Mouse (Mus musculus): ENCODE measurements around the gene Ebf4. TPM values are rescaled to one million over a fixed set of nuclear protein-coding genes. Genes with fewer than 3 reads are reported as not detected.

The Ebf4 gene
- polyA plus RNA-seq, 1 experiment from 2014 or later = 4.3 TPM

GRCm38 (mm10) chr2:130296134-130296745, 1.3 kb downstream of the Ebf4 start:
- Histone ChIP-seq H3K27me3 (replicated peaks) (no peaks in the 10 kb centered on the region), H3K36me3 (no peaks in the 10 kb centered on the region), H3K4me1 (peaks cover 31% of the 10 kb centered on the region), H3K4me2 (replicated peaks) (peak overlapping the region; percentile 75), H3K4me3 (peak overlapping the region; percentile 78), H3K27ac (no peak overlapping the region), H3K9ac (peak overlapping the region; percentile 80), H3K9me3 (no peaks in the 10 kb centered on the region)
- peak; percentile 2; the same call in 1 of the 2 replicates for ATAC-seq (ENCODE audit: low FRiP score, low read depth)
- 4% methylated on average over 20 of the region's 20 CpGs for WGBS

GRCm38 (mm10) chr2:130297580-130297979, 2.6 kb downstream of the Ebf4 start:
- no peaks in the 10 kb centered on the region for H3K36me3 ChIP-seq
- no peaks in the 10 kb centered on the region for H3K9me3 ChIP-seq
- ATAC-seq (ENCODE audit: low FRiP score, low read depth) = no peak
- no peak overlapping the region; the same call in 1 of the 2 replicates for H3K9ac ChIP-seq
- 89% methylated on average over 9 of the region's 9 CpGs for WGBS
- H3K4me2 ChIP-seq (replicated peaks) = no peak overlapping the region
- no peaks in the 10 kb centered on the region for H3K27me3 ChIP-seq (replicated peaks)
- no peak overlapping the region for H3K4me3 ChIP-seq
- no peak overlapping the region for H3K27ac ChIP-seq
- peaks cover 31% of the 10 kb centered on the region for H3K4me1 ChIP-seq

GRCm38 (mm10) chr2:130303014-130303413, 8.0 kb downstream of the Ebf4 start:
- ATAC-seq (ENCODE audit: low FRiP score, low read depth) = no peak
- Histone ChIP-seq H3K4me3 (no peak overlapping the region), H3K4me2 (replicated peaks) (no peak overlapping the region), H3K9me3 (no peaks in the 10 kb centered on the region), H3K27ac (no peak overlapping the region), H3K4me1 (no peaks in the 10 kb centered on the region), H3K36me3 (peaks cover 35% of the 10 kb centered on the region), H3K9ac (no peak overlapping the region), H3K27me3 (replicated peaks) (no peaks in the 10 kb centered on the region)
- WGBS = 59% methylated on average over 4 of the region's 4 CpGs

GRCm38 (mm10) chr2:130327057-130327456, 32.1 kb downstream of the Ebf4 start:
- Histone ChIP-seq H3K4me1 (no peaks in the 10 kb centered on the region), H3K4me3 (no peak overlapping the region), H3K36me3 (no peaks in the 10 kb centered on the region), H3K27me3 (replicated peaks) (no peaks in the 10 kb centered on the region), H3K27ac (no peak overlapping the region), H3K9ac (no peak overlapping the region), H3K9me3 (no peaks in the 10 kb centered on the region; the same call in 1 of the 2 replicates), H3K4me2 (replicated peaks) (no peak overlapping the region)
- ATAC-seq (ENCODE audit: low FRiP score, low read depth) = no peak
- 85% methylated on average over 1 of the region's 1 CpGs for WGBS

GRCm38 (mm10) chr2:130329502-130329901, 34.5 kb downstream of the Ebf4 start:
- H3K36me3 ChIP-seq = no peaks in the 10 kb centered on the region
- H3K9ac ChIP-seq = no peak overlapping the region
- WGBS = 92% methylated on average over 2 of the region's 2 CpGs
- no peaks in the 10 kb centered on the region; the same call in 1 of the 2 replicates for H3K9me3 ChIP-seq
- H3K4me3 ChIP-seq = no peak overlapping the region
- H3K4me2 ChIP-seq (replicated peaks) = no peak overlapping the region
- no peaks in the 10 kb centered on the region for H3K27me3 ChIP-seq (replicated peaks)
- H3K4me1 ChIP-seq = no peaks in the 10 kb centered on the region
- ATAC-seq (ENCODE audit: low FRiP score, low read depth) = no peak
- H3K27ac ChIP-seq = no peak overlapping the region

GRCm38 (mm10) chr2:130335112-130335511, 40.1 kb downstream of the Ebf4 start:
- Histone ChIP-seq H3K9ac (no peak overlapping the region), H3K4me1 (no peaks in the 10 kb centered on the region), H3K4me2 (replicated peaks) (no peak overlapping the region), H3K4me3 (no peak overlapping the region), H3K9me3 (no peaks in the 10 kb centered on the region), H3K36me3 (no peaks in the 10 kb centered on the region), H3K27ac (no peak overlapping the region), H3K27me3 (replicated peaks) (no peaks in the 10 kb centered on the region)
- no peak for ATAC-seq (ENCODE audit: low FRiP score, low read depth)
- WGBS = 83% methylated on average over 6 of the region's 6 CpGs

GRCm38 (mm10) chr2:130340464-130341219, 45.7 kb downstream of the Ebf4 start:
- Histone ChIP-seq H3K36me3 (no peaks in the 10 kb centered on the region), H3K27ac (no peak overlapping the region), H3K4me2 (replicated peaks) (no peak overlapping the region), H3K4me3 (no peak overlapping the region), H3K27me3 (replicated peaks) (0 out of 2 replicates have a peak, but pooled peaks cover 4% of the 10 kb centered on the region), H3K9ac (no peak overlapping the region), H3K4me1 (no peaks in the 10 kb centered on the region), H3K9me3 (no peaks in the 10 kb centered on the region)
- WGBS = 90% methylated on average over 8 of the region's 8 CpGs
- ATAC-seq (ENCODE audit: low FRiP score, low read depth) = no peak

GRCm38 (mm10) chr2:130341220-130341580, 46.2 kb downstream of the Ebf4 start:
- 92% methylated on average over 7 of the region's 7 CpGs for WGBS
- Histone ChIP-seq H3K27ac (no peak overlapping the region), H3K36me3 (no peaks in the 10 kb centered on the region), H3K4me1 (no peaks in the 10 kb centered on the region), H3K9me3 (no peaks in the 10 kb centered on the region), H3K4me3 (no peak overlapping the region), H3K27me3 (replicated peaks) (0 out of 2 replicates have a peak, but pooled peaks cover 4% of the 10 kb centered on the region), H3K9ac (no peak overlapping the region), H3K4me2 (replicated peaks) (no peak overlapping the region)
- no peak for ATAC-seq (ENCODE audit: low FRiP score, low read depth)

- WGBS = 95% methylated on average over 3 of the region's 3 CpGs
- no peak for ATAC-seq (ENCODE audit: low FRiP score, low read depth)
- no peaks in the 10 kb centered on the region for H3K9me3 ChIP-seq
- H3K36me3 ChIP-seq = no peaks in the 10 kb centered on the region
- H3K4me1 ChIP-seq = no peaks in the 10 kb centered on the region; the same call in 1 of the 2 replicates
- H3K27ac ChIP-seq = no peak overlapping the region
- H3K4me2 ChIP-seq (replicated peaks) = no peak overlapping the region
- no peak overlapping the region for H3K4me3 ChIP-seq
- H3K9ac ChIP-seq = no peak overlapping the region
- H3K27me3 ChIP-seq (replicated peaks) = 0 out of 2 replicates have a peak, but pooled peaks cover 4% of the 10 kb centered on the region
Measured at GRCm38 (mm10) chr2:130350376-130350775, 55.4 kb downstream of the Ebf4 start.

- ATAC-seq (ENCODE audit: low FRiP score, low read depth) = peak; percentile 71
- no peak overlapping the region for H3K27ac ChIP-seq
- no peaks in the 10 kb centered on the region for H3K9me3 ChIP-seq
- no peak overlapping the region for H3K4me3 ChIP-seq
- H3K4me1 ChIP-seq = no peaks in the 10 kb centered on the region; the same call in 1 of the 2 replicates
- 30% methylated on average over 5 of the region's 5 CpGs for WGBS
- no peaks in the 10 kb centered on the region for H3K27me3 ChIP-seq (replicated peaks)
- H3K9ac ChIP-seq = no peak overlapping the region
- no peaks in the 10 kb centered on the region for H3K36me3 ChIP-seq
- H3K4me2 ChIP-seq (replicated peaks) = no peak overlapping the region
Measured at GRCm38 (mm10) chr2:130351758-130352339, 56.9 kb downstream of the Ebf4 start.

- Histone ChIP-seq H3K27me3 (replicated peaks) (no peaks in the 10 kb centered on the region), H3K4me2 (replicated peaks) (no peak overlapping the region), H3K9ac (no peak overlapping the region), H3K4me3 (no peak overlapping the region), H3K9me3 (no peaks in the 10 kb centered on the region), H3K36me3 (no peaks in the 10 kb centered on the region), H3K27ac (no peak overlapping the region), H3K4me1 (no peaks in the 10 kb centered on the region; the same call in 1 of the 2 replicates)
- ATAC-seq (ENCODE audit: low FRiP score, low read depth) = no peak
- WGBS = 95% methylated on average over 8 of the region's 8 CpGs
Measured at GRCm38 (mm10) chr2:130353411-130353810, 58.4 kb downstream of the Ebf4 start.

- Histone ChIP-seq H3K27ac (no peak overlapping the region), H3K4me2 (replicated peaks) (no peak overlapping the region), H3K4me1 (no peaks in the 10 kb centered on the region; the same call in 1 of the 2 replicates), H3K36me3 (no peaks in the 10 kb centered on the region), H3K9ac (no peak overlapping the region), H3K4me3 (no peak overlapping the region), H3K27me3 (replicated peaks) (peaks cover 3% of the 10 kb centered on the region; the same call in 1 of the 2 replicates), H3K9me3 (no peaks in the 10 kb centered on the region)
- 66% methylated on average over 3 of the region's 3 CpGs for WGBS
- ATAC-seq (ENCODE audit: low FRiP score, low read depth) = no peak
Measured at GRCm38 (mm10) chr2:130353889-130354288, 58.9 kb downstream of the Ebf4 start.

Measured in neural tube, embryonic 12.5 days (tissue).